Mouse (Mus musculus) cerebellum, adult 2 months (tissue): ENCODE measurements around the gene Dmrtc2.

Experiments
- CTCF ChIP-seq: fragments of 200-500 bp; IDR thresholded peaks from 2 replicates; pipeline ENCODE4 v1.5.1; 2011; ENCODE audit warnings: low read depth, mild to moderate bottlenecking, control low read depth, low read length, moderate library complexity, borderline replicate concordance; ENCODE audit not compliant: insufficient read depth
- POLR2A ChIP-seq: fragments of 200-500 bp; IDR thresholded peaks from 2 replicates; pipeline ENCODE4 v1.6.1; 2011; ENCODE audit warnings: low read length, control low read depth, borderline replicate concordance; ENCODE audit not compliant: insufficient read depth

- TF ChIP-seq POLR2A (peak; percentile 88), CTCF (peak; percentile 63)
Observed at GRCm38 (mm10) chr7:24883896-24884692, 14.2 kb downstream of the Dmrtc2 start, which contains the start of gene Rps19.
